Mouse (Mus musculus) E14TG2a.4 (cell line): ENCODE measurements around the gene Thbs3.

Experiments
- CTCF ChIP-seq: conservative IDR thresholded peaks from 2 replicates; pipeline ENCODE4 v1.5.1; 2014; ENCODE audit warnings: low read length
- NANOG ChIP-seq: IDR thresholded peaks from 2 replicates; pipeline ENCODE4 v1.6.1; 2014; ENCODE audit warnings: borderline replicate concordance, low read length, mixed read lengths

- TF ChIP-seq CTCF (no peak), NANOG (no peak)
These were observed 11.9 kb upstream of the Thbs3 start for GRCm38 (mm10) chr3:89203142-89203514.
